Mouse (Mus musculus): ENCODE results near the gene Hoxc11.

GRCm38 (mm10) chr15:102980352-102980751, 26.1 kb downstream of the Hoxc11 start:
- TF ChIP-seq CTCF (IDR thresholded peaks at IDR 0.05; ENCODE audit: insufficient read depth, low read length) (no peak), POLR2A (IDR thresholded peaks at IDR 0.05; ENCODE audit: borderline replicate concordance, extremely low read depth, low read depth, low read length) (no peak)
